Mouse (Mus musculus) small intestine, adult 2 months (tissue): ENCODE data around the gene Mprip.
"Not testable (repeated sequence)": the region's sequence is repeated elsewhere in the genome, so short reads cannot be mapped to it uniquely, and the experiment has no call there.

ENCODE experiments used
- CTCF ChIP-seq: fragments of 200-500 bp; IDR thresholded peaks from 2 replicates; pipeline ENCODE4 v1.5.1; 2012; ENCODE audit warnings: low read depth, mild to moderate bottlenecking, control low read depth, inconsistent platforms, low read length, moderate library complexity, mixed read lengths; ENCODE audit not compliant: insufficient replicate concordance, insufficient read length; ENCODE audit errors: extremely low read depth
- POLR2A ChIP-seq: fragments of 200-500 bp; IDR thresholded peaks from 2 replicates; pipeline ENCODE4 v1.6.1; 2012; ENCODE audit warnings: low read depth, mild to moderate bottlenecking, control low read depth, inconsistent platforms, low read length, moderate library complexity

DNA sequence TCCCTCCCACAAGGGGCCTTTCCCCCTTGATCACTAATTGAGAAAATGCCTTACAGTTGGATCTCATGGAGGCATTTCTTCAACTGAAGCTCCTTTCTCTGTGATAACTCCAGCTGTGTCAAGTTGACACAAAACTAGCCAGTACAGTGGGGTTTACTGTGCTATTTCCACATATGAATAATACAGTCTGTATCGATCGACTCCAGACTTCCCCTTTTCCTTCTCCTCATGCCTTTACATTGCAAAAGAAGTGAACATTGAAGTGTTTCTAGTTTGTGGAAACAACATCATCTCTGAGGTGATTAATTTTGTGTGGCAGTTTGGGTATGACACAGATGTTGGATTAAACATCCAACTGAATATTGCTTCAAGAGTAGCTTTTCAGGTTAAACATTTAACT lies 44.1 kb upstream of the Mprip start:
- TF ChIP-seq POLR2A, CTCF: not testable (repeated sequence)
